Mouse (Mus musculus): ENCODE results near the gene Wdr6. TPM values are rescaled to one million over a fixed set of nuclear protein-coding genes. Genes with fewer than 3 reads are reported as not detected.

Wdr6 gene
- total RNA-seq, 2 experiments from 2014 or later, result 239 to 247 TPM

DNA sequence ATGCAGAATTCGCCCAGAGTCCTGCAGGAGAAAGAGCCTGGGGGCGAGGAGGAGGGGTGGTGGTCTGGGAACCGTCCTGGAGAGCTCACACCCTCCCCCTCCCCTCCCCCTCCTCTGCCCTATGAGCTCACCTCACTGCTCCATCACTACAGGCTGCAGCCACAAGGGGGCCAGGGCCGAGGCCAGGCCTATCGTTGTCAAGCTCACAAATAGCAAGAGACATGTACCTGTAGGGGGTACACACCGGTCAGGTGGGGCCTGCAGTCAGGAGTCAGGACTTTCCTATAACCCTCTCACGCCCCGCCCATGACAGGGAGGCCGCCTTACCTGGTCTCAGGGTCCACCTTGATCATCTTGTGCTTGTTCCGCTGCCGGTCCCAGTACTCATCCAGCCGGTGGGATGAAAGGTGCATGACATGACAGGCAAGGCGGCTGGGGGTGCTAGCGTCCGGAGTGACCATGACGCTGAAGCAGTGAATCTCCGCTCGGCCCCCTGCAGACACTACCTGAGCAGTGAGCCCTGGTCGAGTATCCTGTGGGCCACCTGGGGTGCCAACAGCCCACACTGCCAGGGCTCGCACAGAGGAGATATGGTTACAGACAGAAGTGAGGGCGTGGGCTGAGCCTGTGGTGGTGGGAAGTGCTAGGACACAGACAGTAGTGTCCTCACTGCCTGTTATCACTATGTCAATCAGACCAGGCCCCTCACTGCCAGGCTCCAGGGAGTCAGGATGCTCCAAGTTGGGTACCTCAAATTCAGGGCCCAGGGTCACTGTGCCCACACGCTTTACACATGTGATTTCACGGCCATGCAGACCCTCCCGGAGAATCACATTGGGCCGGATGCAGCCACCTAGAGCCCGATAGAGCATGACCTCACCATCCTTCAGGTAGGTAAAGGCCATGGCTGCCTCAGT is 4.5 kb downstream of the Wdr6 start:
- peak; percentile 67 to 71 for DNase-seq (ENCODE audit: low spot score in 2 of 2)

- DNase-seq (ENCODE audit: low spot score in 2 of 2), result no peak
These were observed 6.2 kb downstream of the Wdr6 start for GRCm38 (mm10) chr9:108572321-108572720.

GRCm38 (mm10) chr9:108571401-108571973 is 7.1 kb downstream of the Wdr6 start:
- DNase-seq (ENCODE audit: low spot score in 2 of 2), result no peak

- DNase-seq (ENCODE audit: low spot score in 2 of 2), result peak; percentile 75 to 77
These were observed 8.2 kb downstream of the Wdr6 start for GRCm38 (mm10) chr9:108570207-108570896.

DNA sequence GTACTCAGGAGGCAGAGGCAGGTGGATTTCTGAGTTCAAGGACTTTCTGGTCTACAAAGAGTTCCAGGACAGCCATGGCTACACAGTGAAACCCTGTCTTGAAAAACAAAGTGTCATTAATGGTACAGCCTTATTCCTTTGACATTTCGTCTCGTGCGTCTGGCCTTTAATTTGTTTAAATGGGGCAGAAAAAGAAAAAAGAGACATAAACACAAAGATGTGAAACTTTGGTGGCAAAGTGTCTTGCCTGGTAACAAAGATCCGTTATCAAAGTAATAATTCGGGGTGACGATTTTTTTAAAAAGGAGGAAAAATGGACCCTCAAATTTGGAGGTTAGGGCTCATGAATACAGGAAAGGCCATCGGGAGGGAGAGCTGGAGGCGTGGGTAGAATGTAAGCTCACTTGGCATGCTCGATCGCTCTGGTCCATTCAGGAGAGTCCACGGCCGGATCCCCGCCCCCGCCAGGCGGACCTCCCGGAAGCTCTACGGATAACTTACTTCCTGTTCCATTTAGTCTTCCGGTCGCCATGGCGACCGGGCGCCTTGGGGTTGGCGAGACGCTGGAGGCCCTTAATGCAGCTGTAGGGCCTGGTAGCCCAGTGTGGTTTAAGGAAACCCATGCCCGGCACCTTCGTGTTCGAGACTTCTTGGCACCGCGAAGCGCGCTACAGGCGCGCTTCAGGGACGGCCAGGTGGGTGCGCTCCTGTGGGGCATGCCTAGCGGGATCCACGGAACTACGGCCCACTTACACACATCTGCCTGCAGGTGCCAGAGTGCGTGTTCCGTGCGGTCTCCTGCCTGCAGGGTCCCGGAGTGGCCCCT is 8.9 kb downstream of the Wdr6 start, which contains the start of gene Dalrd3:
Gene Dalrd3, plus strand, starts transcription at position 506 of the 826 bp plus-strand sequence.
- peak; percentile 76 to 85 for DNase-seq (ENCODE audit: low spot score in 2 of 2)

GRCm38 (mm10) chr9:108568511-108568921 is 10.0 kb downstream of the Wdr6 start:
- peak in 1 of 2 experiments; percentile 15 for DNase-seq (ENCODE audit: low spot score in 2 of 2)

- DNase-seq (ENCODE audit: low spot score in 2 of 2), result no peak
These were observed 10.6 kb downstream of the Wdr6 start for GRCm38 (mm10) chr9:108567931-108568419.

GRCm38 (mm10) chr9:108566815-108567776 is 11.4 kb downstream of the Wdr6 start, which contains the start of gene Ndufaf3:
TSS of gene Ndufaf3 (minus strand) at chr9:108567434.
- DNase-seq (ENCODE audit: low spot score in 2 of 2), result peak; percentile 98 to 99

DNA sequence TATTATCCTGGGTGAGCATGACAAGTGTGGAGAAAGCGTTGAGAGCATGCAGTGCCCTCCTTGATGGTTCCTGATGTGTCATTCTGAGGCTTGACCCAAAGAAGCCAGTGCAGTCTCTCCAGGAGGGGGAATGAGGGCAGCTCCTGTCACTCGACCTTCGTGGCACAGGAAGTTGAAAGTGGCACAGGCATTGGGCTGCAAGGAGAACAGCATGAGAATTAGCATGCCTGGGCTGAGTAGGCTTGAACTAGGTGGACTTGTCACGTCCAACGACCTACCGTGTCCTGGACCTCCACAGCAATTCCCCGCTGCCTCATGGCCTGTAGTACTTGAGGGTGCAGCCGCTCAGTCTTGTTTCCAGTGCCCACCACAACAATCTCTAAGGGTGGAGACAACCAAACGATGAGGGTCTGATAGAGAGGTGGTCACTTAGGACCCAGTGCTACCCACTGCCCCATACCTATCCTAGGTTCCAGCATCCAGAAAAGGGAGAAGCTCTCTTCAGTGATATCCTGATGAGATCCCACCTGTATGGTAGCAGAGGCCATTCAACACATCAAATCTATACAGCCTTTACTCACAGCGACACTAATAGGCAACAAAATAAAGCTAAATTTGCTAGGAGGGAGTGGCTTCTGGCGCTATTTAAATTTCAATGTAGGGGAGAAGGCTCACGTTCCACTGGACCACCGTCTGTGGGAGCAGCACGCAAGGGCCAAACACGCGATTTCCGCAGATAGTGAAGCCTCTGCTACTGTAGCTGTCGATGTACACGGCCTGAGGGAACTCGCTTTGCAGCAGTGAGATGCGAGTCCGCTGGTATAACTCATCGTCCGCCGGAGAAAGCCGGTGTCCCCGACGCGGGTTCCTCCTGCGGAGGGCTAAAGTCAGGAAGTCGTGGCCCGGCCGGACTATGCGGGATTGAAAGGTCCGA is 12.4 kb downstream of the Wdr6 start:
- peak in 1 of 2 experiments; percentile 17 for DNase-seq (ENCODE audit: low spot score in 2 of 2)

DNA sequence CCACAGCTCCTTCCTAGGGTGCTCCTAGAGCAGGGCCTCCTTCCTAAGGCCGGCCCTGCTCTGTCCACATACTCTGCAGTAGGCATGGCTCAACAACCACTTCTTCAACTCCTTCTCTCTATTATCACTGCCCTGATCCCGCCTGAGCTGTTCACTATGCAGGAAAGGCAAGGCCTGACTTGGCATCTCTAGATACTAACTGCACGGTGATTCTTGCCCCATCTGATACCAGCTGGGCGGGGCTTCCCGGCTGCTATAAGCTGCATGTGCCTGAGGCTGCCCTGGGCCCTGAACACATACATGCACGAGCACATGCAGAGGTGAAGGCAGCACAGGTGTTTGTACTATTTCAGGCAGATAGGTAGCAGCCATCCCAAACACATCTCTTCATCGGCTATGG is 14.4 kb downstream of the Wdr6 start:
- no peak for DNase-seq (ENCODE audit: low spot score in 2 of 2)

DNA sequence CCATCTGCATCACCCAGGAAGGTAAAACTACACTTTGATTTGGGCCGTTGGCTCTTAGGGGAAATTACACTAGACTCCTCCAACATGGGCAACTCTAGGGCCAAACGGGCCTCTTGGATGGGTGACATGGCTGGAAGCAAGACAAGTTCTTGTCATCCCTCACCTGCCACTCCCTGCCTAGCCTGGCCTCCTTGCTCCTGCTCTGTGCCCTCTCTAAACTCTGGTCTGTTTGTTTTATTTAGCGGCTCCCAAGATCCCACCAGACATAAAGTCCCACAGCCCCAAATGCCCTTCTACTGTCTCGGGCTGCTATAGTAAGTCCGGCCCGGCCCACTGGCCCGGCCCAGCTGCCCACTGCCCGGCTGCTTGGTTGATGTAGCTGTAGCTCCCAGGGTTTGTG is 14.9 kb downstream of the Wdr6 start:
- no peak for DNase-seq (ENCODE audit: low spot score in 2 of 2)

GRCm38 (mm10) chr9:108560227-108560841 is 18.2 kb downstream of the Wdr6 start, which contains the start of gene Impdh2:
TSS of gene Impdh2 (plus strand) at chr9:108560286.
- peak; percentile 91 to 94 for DNase-seq (ENCODE audit: low spot score in 2 of 2)

GRCm38 (mm10) chr9:108559169-108559568 is 19.4 kb downstream of the Wdr6 start:
- DNase-seq (ENCODE audit: low spot score in 2 of 2), result no peak

DNA sequence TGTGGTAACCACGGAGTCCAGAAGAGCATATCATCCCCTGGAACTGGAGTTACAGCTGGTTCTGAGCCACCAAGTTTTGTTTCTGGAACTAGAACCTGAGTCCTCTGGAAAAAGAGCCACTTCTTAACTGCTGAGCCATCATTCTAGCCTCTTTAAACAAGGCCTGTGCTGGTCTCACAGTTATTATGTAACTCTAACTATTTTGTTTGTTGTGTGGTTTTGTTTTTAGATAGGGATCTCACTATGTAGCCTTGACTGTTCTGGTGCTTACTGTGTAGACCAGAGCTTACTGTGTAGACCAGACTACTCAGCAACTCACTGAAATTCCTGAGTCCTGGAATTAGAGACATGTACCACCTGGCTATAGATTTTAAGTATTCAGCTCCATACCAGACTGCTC is 31.7 kb downstream of the Wdr6 start:
- no peak for DNase-seq (ENCODE audit: low spot score in 2 of 2)

DNA sequence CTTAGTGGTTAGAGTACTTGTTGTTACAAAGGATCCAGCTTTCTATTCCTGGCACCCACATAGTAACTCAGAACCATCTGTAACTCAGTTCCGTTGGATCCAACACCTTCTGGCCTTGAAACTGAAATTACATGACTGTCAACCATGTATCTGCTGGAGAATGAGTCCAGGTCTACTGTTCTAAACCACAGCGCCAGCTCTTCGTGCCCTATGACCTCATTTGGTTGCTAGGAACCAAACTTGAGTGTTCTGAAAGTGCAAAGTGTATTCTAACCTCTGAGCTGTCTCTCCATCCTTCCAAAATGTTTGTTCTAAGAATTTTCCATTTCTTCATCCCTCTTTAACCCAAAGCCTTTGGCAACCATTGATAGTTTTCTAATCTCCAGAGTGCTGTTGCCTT is 32.6 kb downstream of the Wdr6 start:
- DNase-seq (ENCODE audit: low spot score in 2 of 2), result no peak

DNA sequence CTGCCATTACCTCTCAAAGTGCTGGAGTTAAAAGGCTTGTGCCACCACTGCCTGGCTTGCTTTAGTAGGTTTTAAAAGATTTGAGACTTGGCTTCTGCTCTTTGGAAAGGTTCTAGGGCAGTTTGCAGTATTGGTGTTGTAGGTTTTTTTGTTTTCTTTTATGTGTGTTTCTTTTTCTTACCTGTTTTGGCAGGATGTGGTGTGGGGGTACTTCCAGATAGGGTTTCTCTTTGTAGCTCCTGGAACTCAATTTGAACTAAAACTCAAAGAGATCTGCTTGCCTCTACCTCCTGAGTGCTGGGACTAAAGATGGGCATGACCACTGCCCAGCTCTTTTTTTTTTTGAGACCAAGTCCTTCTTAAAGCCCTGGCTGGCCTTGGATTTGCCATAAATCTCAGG is 37.7 kb downstream of the Wdr6 start:
- no peak for DNase-seq (ENCODE audit: low spot score in 2 of 2)

- DNase-seq (ENCODE audit: low spot score in 2 of 2), result no peak
These were observed 47.0 kb downstream of the Wdr6 start for GRCm38 (mm10) chr9:108531496-108531895.

DNA sequence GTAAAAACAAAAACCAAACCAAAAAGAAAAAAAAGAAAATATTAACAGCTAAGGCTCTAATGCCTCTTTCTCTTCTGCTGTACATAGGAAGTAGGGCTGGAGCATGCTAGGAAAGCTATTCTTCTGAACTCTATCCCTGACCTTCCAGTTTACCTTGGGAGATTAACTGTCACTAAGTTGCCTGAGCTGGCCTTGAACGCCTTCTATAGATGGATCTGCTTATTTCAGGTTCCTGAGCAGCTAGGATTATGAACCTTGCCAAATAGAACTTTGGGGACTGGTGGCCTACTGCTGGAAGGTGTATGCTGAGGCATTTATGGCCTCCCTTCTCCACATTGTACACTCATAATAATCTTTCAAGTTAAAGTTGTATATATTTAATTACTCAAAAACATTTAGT is 47.6 kb downstream of the Wdr6 start:
- no peak for DNase-seq (ENCODE audit: low spot score in 2 of 2)

All from layer of hippocampus, postnatal 10 days (tissue).